In genomic region chr19:16161222-16161621, GRCm38 (mm10) we compare ENCODE assay signal across 11 mouse cellular contexts. TPM values are rescaled to one million over a fixed set of nuclear protein-coding genes. Genes with fewer than 3 reads are reported as not detected.
DNase-seq lines count a peak whose midpoint lies in the region; ATAC-seq and TF ChIP-seq lines count a peak whose summit lies in the region.
"Had no signal": no experiment of that assay in that cellular context is flagged by ENCODE, and none has a peak within 500 bp of the region (broad histone marks: within the 10 kb centered on the region; RNA-seq: fewer than 3 reads in every experiment).

No protein-coding gene starts in this region.

- no peaks in the 10 kb centered on the region for H3K27me3 ChIP-seq in heart, embryonic 12.5 days (replicated peaks)
- no peaks in the 10 kb centered on the region for H3K27me3 ChIP-seq in hindbrain, embryonic 15.5 days
- H3K27me3 ChIP-seq in limb, embryonic 14.5 days (ENCODE audit: control insufficient read depth, insufficient read depth, low read length) = no peaks in the 10 kb centered on the region
- H3K27me3 ChIP-seq: embryonic facial prominence, embryonic 13.5 days had no signal

- H3K27ac ChIP-seq in heart, embryonic 12.5 days (ENCODE audit: poor library complexity, severe bottlenecking) = peak overlapping the region; percentile 55
- peak overlapping the region; percentile 43 for H3K27ac ChIP-seq in layer of hippocampus, adult 2 months
- no peak overlapping the region for H3K27ac ChIP-seq in hindbrain, embryonic 15.5 days (replicated peaks)
- no peak overlapping the region for H3K27ac ChIP-seq in limb, embryonic 14.5 days (replicated peaks; ENCODE audit: low read depth, low read length)
- H3K27ac ChIP-seq: embryonic facial prominence, embryonic 13.5 days had no signal

- H3K4me1 ChIP-seq in heart, embryonic 12.5 days (replicated peaks) = peaks cover 23% of the 10 kb centered on the region
- peaks cover 17% of the 10 kb centered on the region for H3K4me1 ChIP-seq in hindbrain, embryonic 15.5 days (replicated peaks)
- H3K4me1 ChIP-seq in limb, embryonic 14.5 days (ENCODE audit: control insufficient read depth, insufficient read depth, low read length) = 0 out of 2 replicates have a peak, but pooled peaks cover 6% of the 10 kb centered on the region

- peak; percentile 59 for ATAC-seq in heart, embryonic 12.5 days (ENCODE audit: insufficient number of reproducible peaks, low FRiP score)
- ATAC-seq in hindbrain, embryonic 15.5 days (ENCODE audit: low FRiP score, low read depth) = peak; percentile 49; the same call in 1 of the 2 replicates
- 0 out of 2 replicates have a peak, but pooled peaks have one; percentile 19 for ATAC-seq in limb, embryonic 14.5 days (ENCODE audit: low FRiP score, low read depth)
- ATAC-seq: lung, postnatal 0 days had no signal

- no peak overlapping the region for H3K4me3 ChIP-seq in heart, embryonic 12.5 days
- no peak overlapping the region for H3K4me3 ChIP-seq in layer of hippocampus, adult 2 months
- no peak overlapping the region for H3K4me3 ChIP-seq in hindbrain, embryonic 15.5 days
- no peak overlapping the region for H3K4me3 ChIP-seq in limb, embryonic 14.5 days (replicated peaks; ENCODE audit: low read length)
- H3K4me3 ChIP-seq: embryonic facial prominence, embryonic 13.5 days had no signal

- WGBS in heart, embryonic 12.5 days = 29% methylated on average over 2 of the region's 2 CpGs
- WGBS in hindbrain, embryonic 15.5 days = 58% methylated on average over 2 of the region's 2 CpGs
- 76% methylated on average over 2 of the region's 2 CpGs for WGBS in limb, embryonic 14.5 days

- H3K9me3 ChIP-seq in heart, embryonic 12.5 days (replicated peaks) = no peaks in the 10 kb centered on the region
- H3K9me3 ChIP-seq in hindbrain, embryonic 15.5 days = no peaks in the 10 kb centered on the region
- no peaks in the 10 kb centered on the region for H3K9me3 ChIP-seq in limb, embryonic 14.5 days (ENCODE audit: control insufficient read depth, low read length)
- H3K9me3 ChIP-seq: embryonic facial prominence, embryonic 13.5 days had no signal

- TF ChIP-seq CTCF in layer of hippocampus, adult 2 months (conservative IDR thresholded peaks at IDR 0.05) = no peak

- no peak for DNase-seq in heart, adult 9 months (ENCODE audit: low spot score in 2 of 2)
- no peak for DNase-seq in layer of hippocampus, adult 2 months (ENCODE audit: low spot score in 2 of 2)
- no peak for DNase-seq in layer of hippocampus, postnatal 14 days (ENCODE audit: low spot score in 2 of 2)
- no peak for DNase-seq in limb, embryonic 14.5 days (ENCODE audit: low spot score)
- DNase-seq in gastrocnemius, postnatal 36 days = no peak
- DNase-seq in left cerebral cortex, postnatal 14 days (ENCODE audit: low spot score in 2 of 2) = no peak
- DNase-seq: thymus, adult 18-20 months had no signal

- TF ChIP-seq POLR2A in limb, embryonic 14.5 days (IDR thresholded peaks at IDR 0.05; ENCODE audit: borderline replicate concordance, extremely low read depth, insufficient read depth, insufficient read length) = no peak

- no peaks in the 10 kb centered on the region for H3K36me3 ChIP-seq in heart, embryonic 12.5 days
- H3K36me3 ChIP-seq in hindbrain, embryonic 15.5 days = no peaks in the 10 kb centered on the region
- no peaks in the 10 kb centered on the region for H3K36me3 ChIP-seq in limb, embryonic 14.5 days (ENCODE audit: control insufficient read depth, insufficient read depth, low read length)

- peak overlapping the region; percentile 42 for H3K4me2 ChIP-seq in heart, embryonic 12.5 days
- no peak overlapping the region for H3K4me2 ChIP-seq in hindbrain, embryonic 15.5 days
- H3K4me2 ChIP-seq in limb, embryonic 14.5 days (replicated peaks; ENCODE audit: low read depth, low read length, severe bottlenecking) = no peak overlapping the region
- H3K4me2 ChIP-seq: embryonic facial prominence, embryonic 13.5 days had no signal

- no peak overlapping the region for H3K9ac ChIP-seq in heart, embryonic 12.5 days
- no peak overlapping the region for H3K9ac ChIP-seq in hindbrain, embryonic 15.5 days
- no peak overlapping the region for H3K9ac ChIP-seq in limb, embryonic 14.5 days (ENCODE audit: low read depth, low read length, severe bottlenecking)
- H3K9ac ChIP-seq: embryonic facial prominence, embryonic 13.5 days had no signal

- intact Hi-C loops in gastrocnemius, postnatal 36 days (cut with DNase I) = no loop called here
- intact Hi-C loops in left cerebral cortex, postnatal 14 days (cut with DNase I) = no loop called here

RNA-seq across cellular contexts. Expression of gene Gnaq, which starts 28.6 kb away (rescaled TPM):
- 18.1 and 18.7 TPM in 2 replicates for polyA plus RNA-seq in heart, embryonic 12.5 days (2016; fragmentation: Nextera tagmentation; extraction: Ambion mirVana)
- 100 to 1,000 TPM; 204 to 207 TPM for total RNA-seq in layer of hippocampus, adult 2 months (2021)
- 100 to 1,000 TPM; 206 TPM for total RNA-seq in layer of hippocampus, postnatal 14 days (2021)
- polyA plus RNA-seq in hindbrain, embryonic 15.5 days (2015; fragmentation: Nextera tagmentation; extraction: Ambion mirVana) = 95.0 and 102 TPM in 2 replicates
- polyA plus RNA-seq in limb, embryonic 14.5 days (2012; rRNA removed) = 22.8 and 23.4 TPM in 2 replicates
- 16.6 and 18.2 TPM in 2 replicates for polyA plus RNA-seq in limb, embryonic 14.5 days (2014; fragmentation: Nextera tagmentation; extraction: Ambion mirVana)
- total RNA-seq in gastrocnemius, postnatal 36 days (2021) = 10 to 100 TPM; 10.3 to 11.3 TPM
- total RNA-seq in left cerebral cortex, postnatal 14 days (2021) = 100 to 1,000 TPM; 177 to 181 TPM

Comparison
In these comparisons a context has a peak if more than half of its experiments do, and no peak if none do; other contexts are left out.
1. H3K27ac ChIP-seq: peak in heart, embryonic 12.5 days (single experiment) and layer of hippocampus, adult 2 months (single experiment); none in hindbrain, embryonic 15.5 days (single experiment) and limb, embryonic 14.5 days (single experiment).
2. RNA of gene Gnaq, which starts 28.6 kb away (total RNA-seq): 204 to 207 TPM in layer of hippocampus, adult 2 months, 206 TPM in layer of hippocampus, postnatal 14 days and 177 to 181 TPM in left cerebral cortex, postnatal 14 days; 10.3 to 11.3 TPM in gastrocnemius, postnatal 36 days; every median in the first group is over 10 times any median in the second.
3. Peak in every context shown above with its lines, with median percentiles within 50 percentile points of each other: ATAC-seq.